Mouse (Mus musculus) hindlimb bud, embryonic 11.5 days (tissue): Measurements from ENCODE around the gene Mroh2b.

ENCODE experiments used
- DNase-seq: peaks from one replicate; pipeline ENCODE4 v3.0.0-alpha.2; 2012; ENCODE audit warnings: low read depth, low spot score; ENCODE audit errors: extremely low spot score

The Mroh2b gene

DNA sequence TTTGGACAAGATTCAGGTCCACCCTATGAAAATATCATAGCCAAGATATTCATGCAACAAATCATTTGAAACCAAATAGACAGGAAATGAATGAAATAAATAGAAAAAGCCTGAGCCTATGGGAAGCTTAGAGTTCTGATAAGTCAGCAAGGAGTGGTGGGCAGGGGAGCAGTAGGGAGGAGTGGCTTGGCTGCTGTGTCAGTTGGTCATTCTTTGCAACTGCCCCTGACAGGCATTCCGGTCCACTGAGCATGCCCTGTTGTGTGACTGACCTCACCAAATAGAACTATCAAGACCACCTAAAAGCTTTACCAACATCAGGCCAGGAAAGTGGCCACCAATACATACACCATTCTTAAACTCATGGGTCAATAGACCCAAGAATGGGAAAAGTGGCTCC is at the start of gene Mroh2b:
Gene Mroh2b, plus strand, starts transcription at position 301 of the 400 bp plus-strand sequence.
- no peak for DNase-seq

DNA sequence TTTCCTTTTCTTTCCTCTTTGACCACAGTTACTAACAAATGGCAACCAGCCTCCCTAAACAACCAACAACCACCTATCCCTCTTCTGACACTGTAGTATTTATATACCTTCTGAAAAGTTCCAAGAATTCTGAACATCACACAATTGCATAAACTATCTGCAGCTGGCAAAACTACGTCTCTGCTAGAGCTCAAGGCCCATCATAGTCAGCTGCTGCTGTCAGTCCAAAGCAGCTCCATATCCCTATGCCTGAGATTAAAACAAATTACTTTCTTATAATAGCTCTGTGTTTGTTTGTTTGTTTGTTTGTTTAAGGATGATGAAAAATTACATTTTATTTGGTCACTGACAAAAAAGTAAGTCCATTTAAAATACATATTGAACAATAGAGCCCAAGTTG is 48.5 kb upstream of the Mroh2b start:
- DNase-seq: no peak

DNA sequence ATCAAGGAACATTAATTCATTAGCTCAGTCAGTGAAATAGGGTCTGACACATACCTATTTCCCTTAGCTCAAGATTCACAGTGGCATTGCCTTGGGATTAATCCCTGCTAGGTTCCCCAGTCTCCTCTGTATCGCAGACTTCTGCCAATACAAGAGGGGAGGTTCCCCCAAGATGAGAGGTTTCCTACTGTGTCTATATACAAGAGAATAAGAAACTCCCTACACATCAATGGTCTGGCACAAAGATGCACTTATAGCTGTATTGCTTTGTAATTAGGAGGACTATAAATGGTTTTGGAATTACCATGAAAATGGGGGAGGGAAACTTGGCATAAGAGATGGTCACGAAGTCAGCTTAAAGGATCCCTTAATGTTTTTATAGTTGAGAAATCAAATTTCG is 3.6 kb upstream of the Mroh2b start:
- DNase-seq: no peak

- no peak for DNase-seq
Observed at GRCm38 (mm10) chr15:4934731-4935130, 36.2 kb downstream of the Mroh2b start.

GRCm38 (mm10) chr15:4973355-4973754 is 74.8 kb downstream of the Mroh2b start:
- DNase-seq: no peak

- DNase-seq: no peak
Observed at GRCm38 (mm10) chr15:5002903-5003302, 104.4 kb downstream of the Mroh2b start.

- DNase-seq: no peak
Observed at GRCm38 (mm10) chr15:5003503-5004196, 105.1 kb downstream of the Mroh2b start.

GRCm38 (mm10) chr15:5009644-5010107 is 111.1 kb downstream of the Mroh2b start:
- DNase-seq: no peak
